Mouse (Mus musculus): ENCODE measurements around the gene Plin3. TPM values are rescaled to one million over a fixed set of nuclear protein-coding genes. Genes with fewer than 3 reads are reported as not detected.
A peak's percentile ranks its signal among the peaks of the same experiment; 100 is the strongest.

Plin3 gene
- polyA plus RNA-seq, 1 experiment from 2014 or later, result 37.5 TPM

DNA sequence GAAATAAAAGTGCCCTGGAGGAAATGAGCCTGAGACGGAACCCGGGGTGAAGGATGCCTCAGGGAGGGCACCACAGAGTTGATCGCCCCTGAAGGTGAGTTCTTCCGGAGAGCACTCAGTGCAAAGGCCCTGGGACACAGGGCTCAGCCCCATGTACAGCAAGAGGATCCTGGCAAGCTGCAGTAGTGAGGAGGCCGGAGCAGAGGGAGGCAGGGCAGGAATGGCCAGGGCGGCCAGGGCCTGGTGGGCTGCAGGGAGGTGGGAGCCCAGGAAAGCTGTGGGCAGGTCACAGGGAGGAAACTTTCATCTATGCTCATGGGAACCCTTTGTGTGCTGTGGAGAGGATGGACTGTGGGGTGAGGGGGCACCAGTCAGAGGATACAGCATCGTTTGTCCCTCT is 19.2 kb downstream of the Plin3 start:
- Histone ChIP-seq H3K36me3 (ENCODE audit: control insufficient read depth, insufficient read depth, low read length) (no peaks in the 10 kb centered on the region), H3K27ac (ENCODE audit: low read depth, low read length) (no peak overlapping the region)
- 89% methylated on average over 7 of the region's 7 CpGs for WGBS

GRCm38 (mm10) chr17:56272644-56273043 is 20.0 kb downstream of the Plin3 start:
- no peak for ATAC-seq (replicated peaks; ENCODE audit: low FRiP score)
- H3K4me2 ChIP-seq (ENCODE audit: low read depth, low read length, severe bottlenecking), result no peak overlapping the region
- 74% methylated on average over 3 of the region's 3 CpGs for WGBS
- no peak overlapping the region for H3K9ac ChIP-seq (ENCODE audit: low read length)
- H3K27ac ChIP-seq (ENCODE audit: low read depth, low read length), result no peak overlapping the region
- H3K4me1 ChIP-seq (replicated peaks; ENCODE audit: control insufficient read depth, insufficient read depth, low read length), result peaks cover 2% of the 10 kb centered on the region; the same call in 1 of the 2 replicates
- H3K4me3 ChIP-seq (ENCODE audit: low read depth, low read length), result no peak overlapping the region
- no peaks in the 10 kb centered on the region for H3K9me3 ChIP-seq (ENCODE audit: control insufficient read depth, low read length)
- H3K36me3 ChIP-seq (ENCODE audit: control insufficient read depth, insufficient read depth, low read length), result no peaks in the 10 kb centered on the region
- no peak for DNase-seq (ENCODE audit: low spot score)
- H3K27me3 ChIP-seq (ENCODE audit: control insufficient read depth, insufficient read depth, low read length), result no peaks in the 10 kb centered on the region

More for the DNA sequence above, 19.2 kb downstream of the Plin3 start:
- H3K4me3 ChIP-seq (ENCODE audit: low read depth, low read length), result no peak overlapping the region
- DNase-seq (ENCODE audit: low spot score) (no peak), ATAC-seq (replicated peaks; ENCODE audit: low FRiP score) (no peak)
- no peak overlapping the region for H3K4me2 ChIP-seq (ENCODE audit: low read depth, low read length, severe bottlenecking)
- no peaks in the 10 kb centered on the region for H3K27me3 ChIP-seq (ENCODE audit: control insufficient read depth, insufficient read depth, low read length)
- peaks cover 2% of the 10 kb centered on the region; the same call in 1 of the 2 replicates for H3K4me1 ChIP-seq (replicated peaks; ENCODE audit: control insufficient read depth, insufficient read depth, low read length)
- H3K9ac ChIP-seq (ENCODE audit: low read length), result no peak overlapping the region
- H3K9me3 ChIP-seq (ENCODE audit: control insufficient read depth, low read length), result no peaks in the 10 kb centered on the region

DNA sequence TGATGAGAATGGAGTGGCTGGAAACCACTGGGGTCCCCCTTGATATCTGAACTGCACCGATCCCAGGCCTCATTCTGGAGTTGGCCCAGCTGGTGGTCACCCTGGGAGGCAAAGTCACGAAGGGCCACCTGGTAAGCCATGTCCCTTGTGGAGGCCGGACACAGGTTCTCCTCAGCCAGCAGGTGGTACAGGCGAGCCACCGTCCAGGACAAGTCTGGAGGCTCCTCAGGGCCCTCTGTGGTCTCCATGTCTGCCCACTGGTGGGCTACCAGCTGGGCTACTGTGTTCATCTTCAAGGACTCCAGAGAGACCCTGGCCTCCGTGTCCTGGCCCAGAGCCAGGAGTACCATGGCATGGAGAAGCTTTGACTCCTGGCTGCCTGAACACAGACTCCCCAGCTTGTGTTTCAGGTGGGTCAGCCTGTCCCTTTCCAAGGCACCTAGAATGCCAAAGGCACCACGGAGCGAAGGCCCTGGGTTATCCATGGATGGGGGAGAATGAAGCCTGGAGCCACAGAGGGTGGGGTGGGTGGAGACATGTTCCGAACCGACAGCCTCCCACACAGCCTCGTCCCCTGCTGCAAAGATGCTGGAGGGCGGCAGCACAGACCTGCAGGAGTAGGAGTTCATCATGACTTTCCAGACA is 20.9 kb downstream of the Plin3 start:
- no peaks in the 10 kb centered on the region for H3K27me3 ChIP-seq (ENCODE audit: control insufficient read depth, insufficient read depth, low read length)
- no peaks in the 10 kb centered on the region for H3K36me3 ChIP-seq (ENCODE audit: control insufficient read depth, insufficient read depth, low read length)
- H3K4me2 ChIP-seq (ENCODE audit: low read depth, low read length, severe bottlenecking), result no peak overlapping the region
- WGBS, result 90% methylated on average over 12 of the region's 12 CpGs
- no peak for DNase-seq (ENCODE audit: low spot score)
- H3K4me1 ChIP-seq (replicated peaks; ENCODE audit: control insufficient read depth, insufficient read depth, low read length), result peaks cover 2% of the 10 kb centered on the region; the same call in 1 of the 2 replicates
- H3K4me3 ChIP-seq (ENCODE audit: low read depth, low read length), result no peak overlapping the region
- no peak overlapping the region for H3K9ac ChIP-seq (ENCODE audit: low read length)
- ATAC-seq (replicated peaks; ENCODE audit: low FRiP score), result no peak
- H3K27ac ChIP-seq (ENCODE audit: low read depth, low read length), result no peak overlapping the region
- H3K9me3 ChIP-seq (ENCODE audit: control insufficient read depth, low read length), result no peaks in the 10 kb centered on the region

DNA sequence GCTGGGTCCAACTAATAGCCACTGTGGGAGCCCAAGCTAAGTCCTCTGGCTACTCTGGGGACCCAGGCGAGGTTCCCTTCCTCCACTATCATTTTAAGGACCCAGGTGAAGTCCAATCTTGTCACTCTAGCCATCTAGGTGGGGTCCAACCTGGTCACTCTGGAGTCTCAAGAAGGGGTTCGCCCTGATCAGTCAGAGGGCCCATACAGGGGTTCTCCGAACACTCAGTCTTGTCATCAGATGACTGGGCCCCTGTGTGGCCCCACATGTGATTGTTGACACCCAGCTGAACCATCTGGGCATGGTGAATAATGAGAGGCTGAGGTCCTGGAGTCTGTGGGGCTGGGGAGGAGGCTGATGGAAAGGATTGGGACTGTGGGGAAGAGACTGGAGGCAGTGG is 22.9 kb downstream of the Plin3 start:
- 74% methylated on average over 3 of the region's 3 CpGs for WGBS
- no peaks in the 10 kb centered on the region for H3K9me3 ChIP-seq (ENCODE audit: control insufficient read depth, low read length)
- peak overlapping the region; percentile 55 for H3K4me2 ChIP-seq (ENCODE audit: low read depth, low read length, severe bottlenecking)
- peak overlapping the region; percentile 27; the same call in 1 of the 2 replicates for H3K4me3 ChIP-seq (ENCODE audit: low read depth, low read length)
- no peaks in the 10 kb centered on the region for H3K4me1 ChIP-seq (replicated peaks; ENCODE audit: control insufficient read depth, insufficient read depth, low read length)
- ATAC-seq (replicated peaks; ENCODE audit: low FRiP score) (peak; percentile 11), DNase-seq (ENCODE audit: low spot score) (no peak)
- H3K9ac ChIP-seq (ENCODE audit: low read length), result peak overlapping the region; percentile 46
- H3K36me3 ChIP-seq (ENCODE audit: control insufficient read depth, insufficient read depth, low read length), result no peaks in the 10 kb centered on the region
- no peak overlapping the region for H3K27ac ChIP-seq (ENCODE audit: low read depth, low read length)
- H3K27me3 ChIP-seq (ENCODE audit: control insufficient read depth, insufficient read depth, low read length), result no peaks in the 10 kb centered on the region

DNA sequence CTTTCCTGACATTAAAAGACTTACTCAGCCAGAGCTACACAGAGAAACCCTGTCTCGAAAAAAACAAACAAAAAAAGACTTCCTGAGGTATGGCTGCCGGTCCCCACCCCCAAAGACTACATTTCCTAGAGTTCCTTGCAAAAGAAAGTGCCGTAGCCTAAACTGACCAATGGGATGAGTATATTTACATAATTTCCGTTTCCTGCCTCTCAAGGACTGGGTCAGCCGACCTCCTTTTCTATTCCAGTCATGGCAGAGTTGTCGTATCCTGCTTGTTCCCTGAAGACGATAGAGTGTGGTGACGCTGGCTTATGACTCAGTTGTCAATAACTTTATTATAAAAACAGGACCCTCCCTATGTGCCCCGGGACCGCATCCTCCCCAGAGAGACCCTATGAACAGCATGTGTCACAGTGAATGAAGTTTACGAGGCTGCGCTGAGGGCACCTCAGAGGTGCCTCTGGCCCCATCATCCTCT is 23.5 kb downstream of the Plin3 start:
- Histone ChIP-seq H3K4me2 (ENCODE audit: low read depth, low read length, severe bottlenecking) (peak overlapping the region; percentile 55), H3K36me3 (ENCODE audit: control insufficient read depth, insufficient read depth, low read length) (no peaks in the 10 kb centered on the region), H3K27ac (ENCODE audit: low read depth, low read length) (no peak overlapping the region), H3K9me3 (ENCODE audit: control insufficient read depth, low read length) (no peaks in the 10 kb centered on the region), H3K9ac (ENCODE audit: low read length) (peak overlapping the region; percentile 46), H3K4me3 (ENCODE audit: low read depth, low read length) (peak overlapping the region; percentile 27), H3K4me1 (replicated peaks; ENCODE audit: control insufficient read depth, insufficient read depth, low read length) (no peaks in the 10 kb centered on the region), H3K27me3 (ENCODE audit: control insufficient read depth, insufficient read depth, low read length) (no peaks in the 10 kb centered on the region)
- no peak for DNase-seq (ENCODE audit: low spot score)
- ATAC-seq (replicated peaks; ENCODE audit: low FRiP score), result peak; percentile 85
- WGBS, result 26% methylated on average over 12 of the region's 12 CpGs

- no peaks in the 10 kb centered on the region for H3K4me1 ChIP-seq (replicated peaks; ENCODE audit: control insufficient read depth, insufficient read depth, low read length)
- H3K4me2 ChIP-seq (ENCODE audit: low read depth, low read length, severe bottlenecking), result no peak overlapping the region
- no peaks in the 10 kb centered on the region for H3K9me3 ChIP-seq (ENCODE audit: control insufficient read depth, low read length)
- H3K27ac ChIP-seq (ENCODE audit: low read depth, low read length), result no peak overlapping the region
- WGBS, result 68% methylated on average over 3 of the region's 3 CpGs
- DNase-seq (ENCODE audit: low spot score) (no peak), ATAC-seq (replicated peaks; ENCODE audit: low FRiP score) (no peak)
- H3K9ac ChIP-seq (ENCODE audit: low read length), result no peak overlapping the region
- H3K36me3 ChIP-seq (ENCODE audit: control insufficient read depth, insufficient read depth, low read length), result no peaks in the 10 kb centered on the region
- no peak overlapping the region for H3K4me3 ChIP-seq (ENCODE audit: low read depth, low read length)
- H3K27me3 ChIP-seq (ENCODE audit: control insufficient read depth, insufficient read depth, low read length), result no peaks in the 10 kb centered on the region
Observed at GRCm38 (mm10) chr17:56266271-56266670, 26.4 kb downstream of the Plin3 start.

DNA sequence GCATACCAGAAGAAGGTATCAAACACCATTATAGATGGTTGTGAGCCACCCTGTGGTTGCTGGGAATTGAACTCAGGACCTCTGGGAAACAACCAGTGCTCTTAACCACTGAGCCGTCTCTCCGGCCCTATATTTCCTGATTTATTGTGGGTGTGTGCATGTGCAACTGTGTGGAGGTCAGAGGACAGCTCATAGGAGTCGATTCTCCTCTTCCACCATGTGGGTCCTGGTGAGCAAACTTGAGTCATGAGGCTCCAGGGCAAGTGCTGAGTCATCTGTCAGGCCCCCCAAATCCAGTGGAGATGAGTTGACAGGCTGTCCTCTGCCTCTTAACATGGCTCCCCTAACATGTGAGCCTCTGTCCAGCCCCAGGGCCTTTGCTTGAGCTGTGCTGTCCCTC is 26.8 kb downstream of the Plin3 start:
- no peaks in the 10 kb centered on the region for H3K4me1 ChIP-seq (replicated peaks; ENCODE audit: control insufficient read depth, insufficient read depth, low read length)
- H3K9me3 ChIP-seq (ENCODE audit: control insufficient read depth, low read length), result no peaks in the 10 kb centered on the region
- DNase-seq (ENCODE audit: low spot score) (no peak), ATAC-seq (replicated peaks; ENCODE audit: low FRiP score) (no peak)
- peaks cover 2% of the 10 kb centered on the region; the same call in 1 of the 2 replicates for H3K36me3 ChIP-seq (ENCODE audit: control insufficient read depth, insufficient read depth, low read length)
- no peak overlapping the region for H3K27ac ChIP-seq (ENCODE audit: low read depth, low read length)
- H3K4me3 ChIP-seq (ENCODE audit: low read depth, low read length), result no peak overlapping the region
- H3K4me2 ChIP-seq (ENCODE audit: low read depth, low read length, severe bottlenecking), result no peak overlapping the region
- H3K9ac ChIP-seq (ENCODE audit: low read length), result no peak overlapping the region
- no peaks in the 10 kb centered on the region for H3K27me3 ChIP-seq (ENCODE audit: control insufficient read depth, insufficient read depth, low read length)
- 93% methylated on average over 3 of the region's 3 CpGs for WGBS

- H3K27ac ChIP-seq (ENCODE audit: low read depth, low read length), result no peak overlapping the region
- no peaks in the 10 kb centered on the region for H3K4me1 ChIP-seq (replicated peaks; ENCODE audit: control insufficient read depth, insufficient read depth, low read length)
- H3K4me3 ChIP-seq (ENCODE audit: low read depth, low read length), result no peak overlapping the region
- H3K4me2 ChIP-seq (ENCODE audit: low read depth, low read length, severe bottlenecking), result no peak overlapping the region
- 94% methylated on average over 4 of the region's 4 CpGs for WGBS
- DNase-seq (ENCODE audit: low spot score), result no peak
- no peak overlapping the region for H3K9ac ChIP-seq (ENCODE audit: low read length)
- H3K36me3 ChIP-seq (ENCODE audit: control insufficient read depth, insufficient read depth, low read length), result peaks cover 2% of the 10 kb centered on the region; the same call in 1 of the 2 replicates
- no peak for ATAC-seq (replicated peaks; ENCODE audit: low FRiP score)
- H3K27me3 ChIP-seq (ENCODE audit: control insufficient read depth, insufficient read depth, low read length), result no peaks in the 10 kb centered on the region
- H3K9me3 ChIP-seq (ENCODE audit: control insufficient read depth, low read length), result no peaks in the 10 kb centered on the region
Observed at GRCm38 (mm10) chr17:56265011-56265410, 27.7 kb downstream of the Plin3 start.

- H3K4me2 ChIP-seq (ENCODE audit: low read depth, low read length, severe bottlenecking), result no peak overlapping the region
- DNase-seq (ENCODE audit: low spot score), result peak; percentile 84
- H3K4me3 ChIP-seq (ENCODE audit: low read depth, low read length), result no peak overlapping the region
- ATAC-seq (replicated peaks; ENCODE audit: low FRiP score), result peak; percentile 62
- H3K9me3 ChIP-seq (ENCODE audit: control insufficient read depth, low read length), result no peaks in the 10 kb centered on the region
- H3K27ac ChIP-seq (ENCODE audit: low read depth, low read length), result no peak overlapping the region
- H3K27me3 ChIP-seq (ENCODE audit: control insufficient read depth, insufficient read depth, low read length), result no peaks in the 10 kb centered on the region
- no peak overlapping the region for H3K9ac ChIP-seq (ENCODE audit: low read length)
- peaks cover 2% of the 10 kb centered on the region; the same call in 1 of the 2 replicates for H3K36me3 ChIP-seq (ENCODE audit: control insufficient read depth, insufficient read depth, low read length)
- no peaks in the 10 kb centered on the region for H3K4me1 ChIP-seq (replicated peaks; ENCODE audit: control insufficient read depth, insufficient read depth, low read length)
- 26% methylated on average over 8 of the region's 8 CpGs for WGBS
Observed at GRCm38 (mm10) chr17:56264020-56264419, 28.7 kb downstream of the Plin3 start.
